Mouse (Mus musculus): ENCODE measurements around the gene Zpbp2. TPM values are rescaled to one million over a fixed set of nuclear protein-coding genes. Genes with fewer than 3 reads are reported as not detected.
A peak's percentile ranks its signal among the peaks of the same experiment; 100 is the strongest.

The Zpbp2 gene
- total and polyA plus RNA-seq, 2 experiments: 0.28 TPM; not detected in 1

- Histone ChIP-seq H3K27ac (replicated peaks; ENCODE audit: insufficient read depth, low read depth, low read length) (no peak overlapping the region), H3K79me2 (ENCODE audit: control insufficient read depth, insufficient read depth, low read length) (no peaks in the 10 kb centered on the region), H3K36me3 (ENCODE audit: control insufficient read depth, insufficient read depth, low read length) (no peaks in the 10 kb centered on the region), H3K27me3 (ENCODE audit: control insufficient read depth, insufficient read depth, low read length) (no peaks in the 10 kb centered on the region), H3K9ac (ENCODE audit: low read depth, low read length) (no peak overlapping the region), H3K4me3 (ENCODE audit: insufficient read depth, low read depth, low read length) (no peak overlapping the region), H3K4me1 (ENCODE audit: control insufficient read depth, insufficient read depth, low read length) (no peaks in the 10 kb centered on the region)
- DNase-seq (ENCODE audit: extremely low read depth, low read depth, low spot score): no peak
- TF ChIP-seq POLR2A (IDR thresholded peaks at IDR 0.05; ENCODE audit: extremely low read depth, insufficient read depth, low read length): no peak
- TF ChIP-seq CTCF (IDR thresholded peaks at IDR 0.05; ENCODE audit: low read depth, low read length): no peak
- WGBS: 69% methylated on average over 6 of the region's 6 CpGs
Observed at GRCm38 (mm10) chr11:98513356-98513936, 37.5 kb upstream of the Zpbp2 start.

DNA sequence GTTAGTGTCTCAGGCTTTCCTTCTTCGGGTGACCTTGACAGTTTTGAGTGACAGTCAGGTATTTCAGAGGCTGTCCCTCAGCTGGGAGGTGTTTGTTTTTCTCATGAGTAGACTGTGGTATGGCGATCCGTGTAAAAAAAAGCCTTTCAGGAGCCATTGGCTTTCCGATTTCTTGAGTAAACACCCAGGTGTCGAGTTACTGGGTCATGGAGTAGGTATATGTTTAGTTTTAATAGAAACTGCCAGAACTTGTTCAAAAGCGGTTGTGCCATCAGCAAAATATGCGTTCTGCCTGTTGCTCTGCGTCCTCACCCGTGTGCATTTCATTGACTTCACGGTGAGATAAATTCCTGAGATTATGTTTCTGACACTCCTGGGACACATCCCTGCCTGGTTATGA is 30.4 kb upstream of the Zpbp2 start:
- 42% methylated on average over 10 of the region's 10 CpGs for WGBS

DNA sequence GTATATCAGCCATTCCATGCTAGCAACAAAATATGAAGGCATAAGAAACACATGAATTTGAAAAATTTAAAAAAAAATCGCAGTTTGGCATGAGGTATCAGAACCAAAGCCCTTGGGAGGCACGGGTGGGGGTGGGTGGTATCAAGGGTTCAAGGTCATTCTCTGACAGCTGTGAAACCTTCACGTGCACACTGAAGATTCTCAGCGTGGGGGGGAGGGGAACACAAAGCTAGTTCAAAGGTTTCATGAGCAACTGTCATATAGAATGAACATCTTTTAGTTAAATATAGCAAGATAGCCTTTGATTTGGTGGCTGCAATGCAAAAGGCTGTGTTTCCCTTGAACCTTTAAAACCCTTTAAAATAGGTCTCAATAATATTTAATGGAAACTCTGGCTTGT is 25.8 kb upstream of the Zpbp2 start:
- no peaks in the 10 kb centered on the region for H3K4me1 ChIP-seq (ENCODE audit: control insufficient read depth, insufficient read depth, low read length)
- H3K27me3 ChIP-seq (ENCODE audit: control insufficient read depth, insufficient read depth, low read length): peaks cover 2% of the 10 kb centered on the region; the same call in 1 of the 2 replicates
- no peak for DNase-seq (ENCODE audit: extremely low read depth, low read depth, low spot score)
- 24% methylated on average over 4 of the region's 4 CpGs for WGBS
- no peak for TF ChIP-seq CTCF (IDR thresholded peaks at IDR 0.05; ENCODE audit: low read depth, low read length)
- TF ChIP-seq POLR2A (IDR thresholded peaks at IDR 0.05; ENCODE audit: extremely low read depth, insufficient read depth, low read length): no peak
- no peak overlapping the region for H3K4me3 ChIP-seq (ENCODE audit: insufficient read depth, low read depth, low read length)
- H3K36me3 ChIP-seq (ENCODE audit: control insufficient read depth, insufficient read depth, low read length): no peaks in the 10 kb centered on the region
- no peaks in the 10 kb centered on the region for H3K79me2 ChIP-seq (ENCODE audit: control insufficient read depth, insufficient read depth, low read length)
- H3K27ac ChIP-seq (replicated peaks; ENCODE audit: insufficient read depth, low read depth, low read length): no peak overlapping the region
- no peak overlapping the region for H3K9ac ChIP-seq (ENCODE audit: low read depth, low read length)

More for the DNA sequence above, 30.4 kb upstream of the Zpbp2 start:
- H3K4me1 ChIP-seq (ENCODE audit: control insufficient read depth, insufficient read depth, low read length): no peaks in the 10 kb centered on the region
- H3K4me3 ChIP-seq (ENCODE audit: insufficient read depth, low read depth, low read length): no peak overlapping the region
- H3K36me3 ChIP-seq (ENCODE audit: control insufficient read depth, insufficient read depth, low read length): no peaks in the 10 kb centered on the region
- no peaks in the 10 kb centered on the region for H3K27me3 ChIP-seq (ENCODE audit: control insufficient read depth, insufficient read depth, low read length)
- H3K27ac ChIP-seq (replicated peaks; ENCODE audit: insufficient read depth, low read depth, low read length): no peak overlapping the region
- no peak overlapping the region for H3K9ac ChIP-seq (ENCODE audit: low read depth, low read length)
- DNase-seq (ENCODE audit: extremely low read depth, low read depth, low spot score): no peak
- no peak for TF ChIP-seq POLR2A (IDR thresholded peaks at IDR 0.05; ENCODE audit: extremely low read depth, insufficient read depth, low read length)
- TF ChIP-seq CTCF (IDR thresholded peaks at IDR 0.05; ENCODE audit: low read depth, low read length): no peak
- H3K79me2 ChIP-seq (ENCODE audit: control insufficient read depth, insufficient read depth, low read length): no peaks in the 10 kb centered on the region

DNA sequence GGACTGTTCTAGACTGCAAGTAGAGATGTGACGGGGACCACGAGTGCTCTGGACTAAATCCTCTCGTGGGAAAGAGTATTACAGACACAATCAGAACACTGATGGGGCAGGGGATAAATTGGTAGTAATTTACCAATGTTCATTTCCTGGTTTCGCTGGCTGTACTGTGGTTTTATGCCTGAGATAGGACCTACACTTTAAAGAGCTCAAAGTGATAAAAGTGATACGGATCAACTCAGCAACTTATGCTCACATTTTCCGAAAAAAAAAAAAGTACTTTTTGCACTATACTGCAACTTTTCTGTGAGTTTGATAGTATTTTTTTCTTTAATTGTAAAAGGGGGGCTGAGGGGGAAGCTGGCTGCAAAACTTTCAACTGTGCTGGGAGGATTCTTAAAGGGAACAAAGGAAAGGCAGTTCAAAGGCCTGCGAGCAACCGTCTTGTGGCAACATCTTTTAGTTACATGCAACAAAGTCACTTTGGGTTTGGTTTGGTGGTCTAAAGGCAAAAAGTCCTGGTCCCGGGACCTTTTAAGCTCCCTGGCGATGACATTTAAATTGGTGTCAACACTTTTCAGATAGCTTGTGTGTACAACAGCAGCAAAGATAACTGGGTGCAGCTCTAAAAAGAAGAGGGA is 24.0 kb upstream of the Zpbp2 start:
- H3K27me3 ChIP-seq (ENCODE audit: control insufficient read depth, insufficient read depth, low read length): peaks cover 2% of the 10 kb centered on the region; the same call in 1 of the 2 replicates
- no peaks in the 10 kb centered on the region for H3K79me2 ChIP-seq (ENCODE audit: control insufficient read depth, insufficient read depth, low read length)
- 77% methylated on average over 10 of the region's 10 CpGs for WGBS
- H3K9ac ChIP-seq (ENCODE audit: low read depth, low read length): no peak overlapping the region
- H3K27ac ChIP-seq (replicated peaks; ENCODE audit: insufficient read depth, low read depth, low read length): no peak overlapping the region
- no peak overlapping the region for H3K4me3 ChIP-seq (ENCODE audit: insufficient read depth, low read depth, low read length)
- H3K36me3 ChIP-seq (ENCODE audit: control insufficient read depth, insufficient read depth, low read length): no peaks in the 10 kb centered on the region
- no peak for DNase-seq (ENCODE audit: extremely low read depth, low read depth, low spot score)
- TF ChIP-seq CTCF (IDR thresholded peaks at IDR 0.05; ENCODE audit: low read depth, low read length) (no peak), POLR2A (IDR thresholded peaks at IDR 0.05; ENCODE audit: extremely low read depth, insufficient read depth, low read length) (no peak)
- H3K4me1 ChIP-seq (ENCODE audit: control insufficient read depth, insufficient read depth, low read length): no peaks in the 10 kb centered on the region

- TF ChIP-seq CTCF (IDR thresholded peaks at IDR 0.05; ENCODE audit: low read depth, low read length) (no peak), POLR2A (IDR thresholded peaks at IDR 0.05; ENCODE audit: extremely low read depth, insufficient read depth, low read length) (no peak)
- Histone ChIP-seq H3K79me2 (ENCODE audit: control insufficient read depth, insufficient read depth, low read length) (no peaks in the 10 kb centered on the region), H3K9ac (ENCODE audit: low read depth, low read length) (no peak overlapping the region), H3K27me3 (ENCODE audit: control insufficient read depth, insufficient read depth, low read length) (no peaks in the 10 kb centered on the region), H3K4me1 (ENCODE audit: control insufficient read depth, insufficient read depth, low read length) (no peaks in the 10 kb centered on the region), H3K4me3 (ENCODE audit: insufficient read depth, low read depth, low read length) (no peak overlapping the region), H3K36me3 (ENCODE audit: control insufficient read depth, insufficient read depth, low read length) (no peaks in the 10 kb centered on the region), H3K27ac (replicated peaks; ENCODE audit: insufficient read depth, low read depth, low read length) (no peak overlapping the region)
- no peak for DNase-seq (ENCODE audit: extremely low read depth, low read depth, low spot score)
Observed at GRCm38 (mm10) chr11:98537480-98538034, 13.3 kb upstream of the Zpbp2 start.

DNA sequence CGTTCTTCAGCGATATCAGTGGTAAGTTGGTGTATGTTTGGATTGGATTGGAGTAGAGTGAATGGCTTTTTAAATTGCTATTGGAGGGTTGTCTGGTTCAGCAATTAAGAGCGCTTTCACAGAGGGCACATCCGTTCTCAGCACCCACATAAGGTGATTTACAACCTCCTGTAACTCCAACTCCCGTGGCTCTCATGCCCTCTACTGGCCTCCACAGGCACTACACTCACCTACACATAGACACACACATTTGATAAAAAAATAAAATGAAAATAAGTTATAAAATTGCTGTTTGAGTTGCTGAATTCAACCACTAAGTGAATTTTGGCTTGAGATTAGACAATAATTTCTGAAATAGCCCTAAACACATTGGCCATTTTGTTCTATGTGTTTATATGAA is 10.6 kb upstream of the Zpbp2 start:
- no peak overlapping the region for H3K9ac ChIP-seq (ENCODE audit: low read depth, low read length)
- no peaks in the 10 kb centered on the region for H3K79me2 ChIP-seq (ENCODE audit: control insufficient read depth, insufficient read depth, low read length)
- no peaks in the 10 kb centered on the region; the same call in 1 of the 2 replicates for H3K27me3 ChIP-seq (ENCODE audit: control insufficient read depth, insufficient read depth, low read length)
- H3K36me3 ChIP-seq (ENCODE audit: control insufficient read depth, insufficient read depth, low read length): no peaks in the 10 kb centered on the region
- WGBS: 83% methylated on average over 5 of the region's 5 CpGs
- no peaks in the 10 kb centered on the region for H3K4me1 ChIP-seq (ENCODE audit: control insufficient read depth, insufficient read depth, low read length)
- H3K4me3 ChIP-seq (ENCODE audit: insufficient read depth, low read depth, low read length): no peak overlapping the region
- TF ChIP-seq CTCF (IDR thresholded peaks at IDR 0.05; ENCODE audit: low read depth, low read length) (peak; percentile 28; the same call in 1 of the 2 replicates), POLR2A (IDR thresholded peaks at IDR 0.05; ENCODE audit: extremely low read depth, insufficient read depth, low read length) (no peak)
- no peak overlapping the region for H3K27ac ChIP-seq (replicated peaks; ENCODE audit: insufficient read depth, low read depth, low read length)
- DNase-seq (ENCODE audit: extremely low read depth, low read depth, low spot score): no peak

All from liver, adult 2 months (tissue).